Mouse (Mus musculus): ENCODE measurements around the gene Ero1lb. TPM values are rescaled to one million over a fixed set of nuclear protein-coding genes. Genes with fewer than 3 reads are reported as not detected.
"Not testable (repeated sequence)": the region's sequence is repeated elsewhere in the genome, so short reads cannot be mapped to it uniquely, and the experiment has no call there.

Ero1lb gene
- polyA plus RNA-seq, 1 experiment: 6.4 TPM

GRCm38 (mm10) chr13:12614026-12614425, 48.4 kb downstream of the Ero1lb start:
- H3K9me3 ChIP-seq (replicated peaks; ENCODE audit: control insufficient read depth, insufficient read depth, low read length, poor library complexity, severe bottlenecking); H3K4me1 ChIP-seq (ENCODE audit: control insufficient read depth, insufficient read depth, low read length); H3K27ac ChIP-seq (ENCODE audit: insufficient read depth, low read length); H3K4me3 ChIP-seq (ENCODE audit: low read depth, low read length); H3K36me3 ChIP-seq (ENCODE audit: control insufficient read depth, insufficient read depth, low read length, poor library complexity, severe bottlenecking); H3K9ac ChIP-seq (ENCODE audit: low read depth, poor library complexity, severe bottlenecking); H3K27me3 ChIP-seq (ENCODE audit: control insufficient read depth, insufficient read depth, low read length, poor library complexity, severe bottlenecking): not testable (repeated sequence)

DNA sequence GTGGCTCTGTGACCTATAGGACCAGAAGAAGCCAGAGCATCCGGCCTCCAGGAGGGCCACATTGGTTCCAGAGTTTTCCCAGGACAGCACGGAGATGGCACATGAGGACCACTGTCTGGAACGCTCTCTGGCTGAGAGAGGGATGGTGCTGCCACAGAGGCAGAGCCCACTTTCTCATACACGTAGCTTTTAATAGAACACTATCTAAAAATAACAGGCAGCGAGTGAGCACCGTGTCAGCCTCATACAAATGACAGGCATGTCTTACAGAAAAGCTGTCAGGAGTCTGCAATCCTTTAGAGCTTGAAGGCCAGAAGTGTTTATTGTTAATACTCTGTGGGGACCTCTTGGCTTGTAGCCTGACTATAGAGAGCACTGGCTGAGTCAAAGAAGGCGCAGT, 48.9 kb downstream of the Ero1lb start:
- not testable (repeated sequence) for H3K27ac ChIP-seq (ENCODE audit: insufficient read depth, low read length); H3K4me3 ChIP-seq (ENCODE audit: low read depth, low read length); H3K27me3 ChIP-seq (ENCODE audit: control insufficient read depth, insufficient read depth, low read length, poor library complexity, severe bottlenecking); H3K4me1 ChIP-seq (ENCODE audit: control insufficient read depth, insufficient read depth, low read length); H3K9ac ChIP-seq (ENCODE audit: low read depth, poor library complexity, severe bottlenecking); H3K36me3 ChIP-seq (ENCODE audit: control insufficient read depth, insufficient read depth, low read length, poor library complexity, severe bottlenecking); H3K9me3 ChIP-seq (replicated peaks; ENCODE audit: control insufficient read depth, insufficient read depth, low read length, poor library complexity, severe bottlenecking)

DNA sequence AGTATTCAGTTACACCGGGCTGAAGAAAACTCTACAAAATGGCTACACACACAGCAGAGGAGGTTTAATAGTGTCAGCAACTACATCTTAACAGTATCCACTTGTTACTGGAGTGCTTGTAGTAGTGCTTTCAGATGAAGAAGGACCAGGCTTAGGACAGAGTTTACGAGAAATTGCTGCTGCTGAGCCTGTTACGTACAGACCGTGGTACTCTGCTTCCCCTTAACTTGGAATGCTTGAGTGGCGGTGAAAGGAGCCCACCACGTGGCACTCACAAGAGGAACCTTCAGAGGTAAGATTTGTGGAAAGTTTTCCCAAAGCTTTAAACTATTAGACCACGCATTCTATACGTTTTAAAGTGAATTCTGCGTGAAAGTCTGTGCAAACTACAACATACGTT, 49.3 kb downstream of the Ero1lb start:
- H3K9ac ChIP-seq (ENCODE audit: low read depth, poor library complexity, severe bottlenecking); H3K36me3 ChIP-seq (ENCODE audit: control insufficient read depth, insufficient read depth, low read length, poor library complexity, severe bottlenecking); H3K27ac ChIP-seq (ENCODE audit: insufficient read depth, low read length); H3K9me3 ChIP-seq (replicated peaks; ENCODE audit: control insufficient read depth, insufficient read depth, low read length, poor library complexity, severe bottlenecking); H3K4me1 ChIP-seq (ENCODE audit: control insufficient read depth, insufficient read depth, low read length); H3K27me3 ChIP-seq (ENCODE audit: control insufficient read depth, insufficient read depth, low read length, poor library complexity, severe bottlenecking); H3K4me3 ChIP-seq (ENCODE audit: low read depth, low read length): not testable (repeated sequence)

DNA sequence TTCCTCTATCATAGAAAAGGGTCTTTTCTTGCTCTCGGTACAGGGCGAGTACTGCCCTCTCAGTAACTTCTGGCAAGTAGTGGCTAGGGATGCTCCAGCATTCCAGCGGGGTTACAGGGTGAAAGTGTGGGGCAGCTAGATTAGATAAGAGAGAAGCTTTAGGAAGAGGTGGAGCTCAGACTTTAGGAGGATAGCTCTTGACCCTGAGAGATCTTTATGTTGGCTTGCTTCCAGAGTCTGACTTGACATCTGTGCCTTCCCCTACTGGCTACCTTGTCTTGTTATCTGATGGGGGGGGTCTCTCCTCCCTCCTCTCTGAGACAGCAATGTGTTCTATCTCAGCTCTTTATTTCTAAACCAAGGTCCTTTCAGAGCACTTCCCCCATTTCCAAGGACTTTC, 50.8 kb downstream of the Ero1lb start:
- not testable (repeated sequence) for H3K36me3 ChIP-seq (ENCODE audit: control insufficient read depth, insufficient read depth, low read length, poor library complexity, severe bottlenecking); H3K4me1 ChIP-seq (ENCODE audit: control insufficient read depth, insufficient read depth, low read length); H3K9ac ChIP-seq (ENCODE audit: low read depth, poor library complexity, severe bottlenecking); H3K27me3 ChIP-seq (ENCODE audit: control insufficient read depth, insufficient read depth, low read length, poor library complexity, severe bottlenecking); H3K9me3 ChIP-seq (replicated peaks; ENCODE audit: control insufficient read depth, insufficient read depth, low read length, poor library complexity, severe bottlenecking); H3K4me3 ChIP-seq (ENCODE audit: low read depth, low read length); H3K27ac ChIP-seq (ENCODE audit: insufficient read depth, low read length)

DNA sequence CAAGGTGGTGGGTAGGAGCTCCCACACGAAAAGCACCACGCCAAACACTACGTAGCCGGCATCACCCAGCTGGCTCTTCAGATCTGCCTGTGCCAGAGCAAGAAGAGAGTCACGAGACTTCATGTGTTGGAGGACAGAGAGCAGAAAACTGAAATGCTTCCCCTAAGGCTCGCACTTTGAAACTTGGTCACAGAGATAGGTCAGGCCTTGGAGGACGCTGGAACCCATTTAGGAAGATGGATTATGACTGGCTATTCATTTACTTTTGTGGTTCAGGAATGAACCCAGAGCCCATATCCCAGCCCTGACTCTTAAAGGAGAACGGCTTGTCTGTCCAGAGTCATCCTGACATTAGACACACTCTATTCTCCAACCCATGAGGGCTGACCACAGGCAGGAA, 54.1 kb downstream of the Ero1lb start:
- H3K4me1 ChIP-seq (ENCODE audit: control insufficient read depth, insufficient read depth, low read length); H3K27me3 ChIP-seq (ENCODE audit: control insufficient read depth, insufficient read depth, low read length, poor library complexity, severe bottlenecking); H3K4me3 ChIP-seq (ENCODE audit: low read depth, low read length); H3K27ac ChIP-seq (ENCODE audit: insufficient read depth, low read length); H3K9ac ChIP-seq (ENCODE audit: low read depth, poor library complexity, severe bottlenecking); H3K36me3 ChIP-seq (ENCODE audit: control insufficient read depth, insufficient read depth, low read length, poor library complexity, severe bottlenecking); H3K9me3 ChIP-seq (replicated peaks; ENCODE audit: control insufficient read depth, insufficient read depth, low read length, poor library complexity, severe bottlenecking): not testable (repeated sequence)

- H3K27ac ChIP-seq (ENCODE audit: insufficient read depth, low read length); H3K36me3 ChIP-seq (ENCODE audit: control insufficient read depth, insufficient read depth, low read length, poor library complexity, severe bottlenecking); H3K4me1 ChIP-seq (ENCODE audit: control insufficient read depth, insufficient read depth, low read length); H3K4me3 ChIP-seq (ENCODE audit: low read depth, low read length); H3K9ac ChIP-seq (ENCODE audit: low read depth, poor library complexity, severe bottlenecking); H3K9me3 ChIP-seq (replicated peaks; ENCODE audit: control insufficient read depth, insufficient read depth, low read length, poor library complexity, severe bottlenecking); H3K27me3 ChIP-seq (ENCODE audit: control insufficient read depth, insufficient read depth, low read length, poor library complexity, severe bottlenecking): not testable (repeated sequence)
Measured at GRCm38 (mm10) chr13:12626061-12626460, 60.4 kb downstream of the Ero1lb start.

DNA sequence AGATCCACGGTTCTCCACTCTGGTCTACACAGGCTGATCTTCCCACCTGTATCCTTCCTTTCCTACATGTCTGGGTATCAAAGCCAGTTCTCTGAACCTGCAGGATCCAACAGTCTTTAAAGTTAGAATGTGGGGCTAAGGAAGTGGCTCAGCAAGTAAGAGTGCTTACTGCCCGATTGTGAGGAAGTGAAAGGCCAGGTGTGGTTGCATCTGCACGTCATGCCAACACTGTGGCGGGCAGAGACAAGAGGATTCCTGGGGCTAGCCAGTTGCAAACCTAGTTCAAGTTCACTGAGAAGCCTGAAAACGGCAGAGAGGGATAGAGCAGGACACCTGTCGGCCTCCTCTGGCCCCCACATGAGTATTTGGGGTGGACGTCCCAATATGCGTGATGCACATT, 62.1 kb downstream of the Ero1lb start:
- H3K27me3 ChIP-seq (ENCODE audit: control insufficient read depth, insufficient read depth, low read length, poor library complexity, severe bottlenecking); H3K27ac ChIP-seq (ENCODE audit: insufficient read depth, low read length); H3K9me3 ChIP-seq (replicated peaks; ENCODE audit: control insufficient read depth, insufficient read depth, low read length, poor library complexity, severe bottlenecking); H3K4me3 ChIP-seq (ENCODE audit: low read depth, low read length); H3K36me3 ChIP-seq (ENCODE audit: control insufficient read depth, insufficient read depth, low read length, poor library complexity, severe bottlenecking); H3K4me1 ChIP-seq (ENCODE audit: control insufficient read depth, insufficient read depth, low read length); H3K9ac ChIP-seq (ENCODE audit: low read depth, poor library complexity, severe bottlenecking): not testable (repeated sequence)

- H3K9ac ChIP-seq (ENCODE audit: low read depth, poor library complexity, severe bottlenecking); H3K27ac ChIP-seq (ENCODE audit: insufficient read depth, low read length); H3K27me3 ChIP-seq (ENCODE audit: control insufficient read depth, insufficient read depth, low read length, poor library complexity, severe bottlenecking); H3K36me3 ChIP-seq (ENCODE audit: control insufficient read depth, insufficient read depth, low read length, poor library complexity, severe bottlenecking); H3K9me3 ChIP-seq (replicated peaks; ENCODE audit: control insufficient read depth, insufficient read depth, low read length, poor library complexity, severe bottlenecking); H3K4me3 ChIP-seq (ENCODE audit: low read depth, low read length); H3K4me1 ChIP-seq (ENCODE audit: control insufficient read depth, insufficient read depth, low read length): not testable (repeated sequence)
Measured at GRCm38 (mm10) chr13:12628181-12628580, 62.5 kb downstream of the Ero1lb start.

GRCm38 (mm10) chr13:12630252-12630651, 64.6 kb downstream of the Ero1lb start:
- H3K4me1 ChIP-seq (ENCODE audit: control insufficient read depth, insufficient read depth, low read length): not testable (repeated sequence)

DNA sequence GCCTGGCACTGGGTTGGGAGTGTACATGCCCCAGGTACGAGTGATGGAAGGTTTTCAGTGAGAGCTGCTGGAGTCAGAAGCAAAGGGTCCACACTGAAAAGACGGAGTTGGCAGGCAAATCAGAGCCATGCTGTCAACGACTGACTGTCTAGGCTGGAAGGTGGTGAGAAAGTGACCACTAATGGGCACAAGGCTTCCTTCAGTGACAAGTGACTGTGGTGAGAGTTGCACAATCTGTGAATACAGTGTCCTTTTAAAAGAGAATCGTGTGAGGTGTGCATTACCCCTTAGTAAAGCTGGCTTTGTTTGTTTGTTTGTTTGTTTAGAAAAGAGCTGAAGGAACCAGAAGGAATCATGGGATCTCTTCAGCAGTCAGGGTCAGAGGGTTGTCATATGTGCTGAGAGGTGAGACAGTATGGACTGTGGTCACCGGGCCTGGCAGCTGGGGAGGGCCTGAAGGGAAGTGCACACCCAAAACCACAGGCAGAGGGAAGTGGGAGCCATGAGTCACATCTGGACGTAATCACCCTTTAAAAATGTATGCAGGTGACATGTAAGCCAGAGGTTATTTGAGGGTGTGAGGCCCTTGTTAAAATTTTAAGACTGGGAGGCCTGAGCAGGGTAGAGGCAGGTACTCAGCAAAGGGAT, 69.4 kb downstream of the Ero1lb start:
- H3K36me3 ChIP-seq (ENCODE audit: control insufficient read depth, insufficient read depth, low read length, poor library complexity, severe bottlenecking); H3K4me3 ChIP-seq (ENCODE audit: low read depth, low read length); H3K4me1 ChIP-seq (ENCODE audit: control insufficient read depth, insufficient read depth, low read length); H3K27ac ChIP-seq (ENCODE audit: insufficient read depth, low read length); H3K9ac ChIP-seq (ENCODE audit: low read depth, poor library complexity, severe bottlenecking); H3K27me3 ChIP-seq (ENCODE audit: control insufficient read depth, insufficient read depth, low read length, poor library complexity, severe bottlenecking); H3K9me3 ChIP-seq (replicated peaks; ENCODE audit: control insufficient read depth, insufficient read depth, low read length, poor library complexity, severe bottlenecking): not testable (repeated sequence)

More at GRCm38 (mm10) chr13:12630252-12630651, 64.6 kb downstream of the Ero1lb start:
- H3K36me3 ChIP-seq (ENCODE audit: control insufficient read depth, insufficient read depth, low read length, poor library complexity, severe bottlenecking); H3K27me3 ChIP-seq (ENCODE audit: control insufficient read depth, insufficient read depth, low read length, poor library complexity, severe bottlenecking); H3K9ac ChIP-seq (ENCODE audit: low read depth, poor library complexity, severe bottlenecking); H3K27ac ChIP-seq (ENCODE audit: insufficient read depth, low read length); H3K9me3 ChIP-seq (replicated peaks; ENCODE audit: control insufficient read depth, insufficient read depth, low read length, poor library complexity, severe bottlenecking); H3K4me3 ChIP-seq (ENCODE audit: low read depth, low read length): not testable (repeated sequence)

All from ES-Bruce4 (cell line).